Mouse (Mus musculus) lung, embryonic 14.5 days (tissue): ENCODE measurements around the gene Elovl7. TPM values are rescaled to one million over a fixed set of nuclear protein-coding genes. Genes with fewer than 3 reads are reported as not detected.

Experiments
- ATAC-seq: fragments of 200-750 bp; cut with Nextera tagmentation; 2 replicates; pipeline ENCODE4 v1.8.0; 2017; ENCODE audit warnings: mild to moderate bottlenecking, moderate TSS enrichment, moderate library complexity; ENCODE audit not compliant: insufficient read depth
- DNase-seq: peaks from one replicate; pipeline ENCODE4 v3.0.0-alpha.2; 2015
- H3K27ac ChIP-seq: fragments of 300-500 bp; sonication (generic); 2 replicates; pipeline ENCODE4 v1.5.1; 2014; ENCODE audit warnings: low read depth, mild to moderate bottlenecking, moderate library complexity
- H3K27me3 ChIP-seq: fragments of 300-500 bp; sonication (generic); 2 replicates; pipeline ENCODE4 v1.6.1; 2014; ENCODE audit warnings: low read length, control low read depth; ENCODE audit not compliant: insufficient read depth
- H3K36me3 ChIP-seq: fragments of 300-500 bp; sonication (generic); 2 replicates; pipeline ENCODE4 v1.6.1; 2014; ENCODE audit warnings: control low read depth; ENCODE audit not compliant: insufficient read depth
- H3K4me1 ChIP-seq: fragments of 300-500 bp; sonication (generic); 2 replicates; pipeline ENCODE4 v1.6.1; 2014; ENCODE audit warnings: antibody characterized with exemption, control low read depth; ENCODE audit not compliant: insufficient read depth
- H3K4me2 ChIP-seq: fragments of 300-500 bp; sonication (generic); 2 replicates; pipeline ENCODE4 v1.6.1; 2014; ENCODE audit warnings: mild to moderate bottlenecking
- H3K4me3 ChIP-seq: fragments of 300-500 bp; sonication (generic); 2 replicates; pipeline ENCODE4 v1.5.1; 2014; ENCODE audit warnings: low read depth, low read length
- H3K9ac ChIP-seq: fragments of 300-500 bp; sonication (generic); 2 replicates; pipeline ENCODE4 v1.6.1; 2014
- H3K9me3 ChIP-seq: fragments of 300-500 bp; sonication (generic); 2 replicates; pipeline ENCODE4 v1.6.1; 2016; ENCODE audit warnings: low read depth, low read length, control low read depth
- CTCF ChIP-seq: IDR thresholded peaks from 2 replicates; pipeline ENCODE4 v1.5.1; 2016; ENCODE audit warnings: antibody characterized with exemption, low read depth
- WGBS: fragments of 180-500 bp; shearing (Covaris S2); extraction: QIAGEN DNeasy Blood & Tissue Kit; methylation state at CpG from one replicate; pipeline ENCODE4 v1.1.7; 2014; 5-methylcytosine and 5-hydroxymethylcytosine counted together
- polyA plus RNA-seq: library from polyadenylated mRNA; unstranded; fragments of >200 nt; fragmentation: Nextera tagmentation; extraction: Ambion mirVana; gene quantifications from 2 replicates; pipeline ENCODE4 v1.2.1, GENCODE M21; 2014

Elovl7 gene
- polyA plus RNA-seq, 1 experiment from 2014 or later: 9.7 TPM

DNA sequence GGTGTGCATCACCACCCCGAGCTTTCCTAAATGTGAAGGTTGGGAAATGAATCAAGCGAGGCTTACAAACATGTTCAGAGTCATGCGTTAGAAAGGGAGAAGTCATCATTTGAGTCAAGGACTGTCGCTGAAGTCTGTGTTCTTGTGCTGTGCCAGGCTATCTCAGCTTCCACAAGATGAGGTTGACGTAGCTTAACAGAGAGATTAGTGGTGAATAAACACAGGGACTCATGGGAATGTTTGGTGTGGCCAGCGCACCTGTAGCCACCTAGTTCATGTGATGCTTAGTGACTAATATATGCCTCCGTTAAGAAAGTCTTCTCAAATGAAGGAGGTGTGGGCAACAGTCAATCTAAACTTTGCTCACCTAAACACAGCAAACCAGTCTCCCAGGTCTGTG lies 112.8 kb downstream of the Elovl7 start:
- 81% methylated on average over 7 of the region's 7 CpGs for WGBS
- H3K9me3 ChIP-seq: no peaks in the 10 kb centered on the region
- H3K4me1 ChIP-seq: no peaks in the 10 kb centered on the region
- ATAC-seq: no peak
- no peak overlapping the region for H3K4me3 ChIP-seq
- no peak overlapping the region for H3K4me2 ChIP-seq
- H3K27ac ChIP-seq: no peak overlapping the region
- peaks cover 21% of the 10 kb centered on the region for H3K36me3 ChIP-seq
- H3K9ac ChIP-seq: no peak overlapping the region
- TF ChIP-seq CTCF: no peak
- DNase-seq: no peak
- H3K27me3 ChIP-seq: no peaks in the 10 kb centered on the region

- Histone ChIP-seq H3K9ac (no peak overlapping the region), H3K4me2 (no peak overlapping the region), H3K4me1 (no peaks in the 10 kb centered on the region), H3K9me3 (no peaks in the 10 kb centered on the region), H3K36me3 (peaks cover 21% of the 10 kb centered on the region), H3K27ac (no peak overlapping the region), H3K27me3 (no peaks in the 10 kb centered on the region), H3K4me3 (no peak overlapping the region)
- ATAC-seq (no peak), DNase-seq (no peak)
- no peak for TF ChIP-seq CTCF
- 90% methylated on average over 21 of the region's 21 CpGs for WGBS
Measured at GRCm38 (mm10) chr13:108328406-108329180, 114.4 kb downstream of the Elovl7 start.

- Histone ChIP-seq H3K4me2 (no peak overlapping the region), H3K9ac (no peak overlapping the region), H3K36me3 (peaks cover 11% of the 10 kb centered on the region), H3K9me3 (no peaks in the 10 kb centered on the region), H3K27ac (no peak overlapping the region), H3K4me3 (no peak overlapping the region), H3K27me3 (no peaks in the 10 kb centered on the region), H3K4me1 (no peaks in the 10 kb centered on the region)
- TF ChIP-seq CTCF: peak; percentile 67
- ATAC-seq (peak; percentile 63; the same call in 1 of the 2 replicates), DNase-seq (peak; percentile 70)
- WGBS: 47% methylated on average over 3 of the region's 3 CpGs
Measured at GRCm38 (mm10) chr13:108329693-108330092, 115.5 kb downstream of the Elovl7 start.

Other genes with a start within 250 kb of the Elovl7 start
- gene Smim15, start 170.0 kb upstream of the Elovl7 start, polyA plus RNA-seq: 68.2 and 70.0 TPM in 2 replicates
- 79.7 and 80.3 TPM in 2 replicates for gene Ndufaf2, start 55.8 kb upstream of the Elovl7 start, polyA plus RNA-seq
- gene Ercc8, start 55.7 kb upstream of the Elovl7 start, polyA plus RNA-seq: 21.3 and 23.7 TPM in 2 replicates
- 17.3 and 20.2 TPM in 2 replicates for gene Depdc1b, start 101.9 kb downstream of the Elovl7 start, polyA plus RNA-seq
- gene Pde4d, start 235.5 kb downstream of the Elovl7 start, polyA plus RNA-seq: 14.5 and 16.2 TPM in 2 replicates